Mouse (Mus musculus): ENCODE results near the gene Fgf14.

DNA sequence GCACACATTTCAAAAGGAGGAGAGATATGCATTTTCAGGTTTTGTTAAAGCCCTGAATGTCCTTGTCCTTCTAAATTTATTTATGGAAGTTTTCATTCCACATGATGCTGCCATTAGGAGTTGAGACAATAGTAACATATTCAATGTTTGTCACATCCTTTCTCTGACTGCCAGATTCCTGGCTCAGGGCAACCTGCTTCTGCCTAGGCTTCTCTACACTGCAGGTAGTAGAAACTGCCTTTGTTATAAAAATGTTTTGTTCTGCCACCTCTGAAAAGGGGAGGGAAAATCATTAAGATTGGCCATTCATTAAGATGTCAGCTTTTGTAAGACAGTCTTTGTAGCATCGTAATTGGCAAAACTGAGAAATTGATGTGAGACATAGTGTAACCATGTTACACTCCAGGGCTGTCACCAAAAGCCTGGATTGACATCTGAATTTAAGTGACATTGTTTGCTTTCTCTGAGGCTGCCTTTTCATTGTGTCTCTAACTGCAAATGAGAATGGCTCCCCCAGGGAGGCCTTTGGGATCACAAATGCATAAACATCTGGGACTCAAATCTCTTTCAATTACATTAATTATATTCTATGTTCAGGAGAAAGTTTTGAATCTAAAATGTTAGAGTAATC is 640.2 kb downstream of the Fgf14 start:
- TF ChIP-seq CTCF (conservative IDR thresholded peaks at IDR 0.05; ENCODE audit: insufficient read depth, insufficient read length, low read depth, low read length) = no peak
- TF ChIP-seq POLR2A (IDR thresholded peaks at IDR 0.05; ENCODE audit: low read depth, low read length) = no peak
